Mouse (Mus musculus): Measurements from ENCODE around the gene Parp4.

Parp4 gene

DNA sequence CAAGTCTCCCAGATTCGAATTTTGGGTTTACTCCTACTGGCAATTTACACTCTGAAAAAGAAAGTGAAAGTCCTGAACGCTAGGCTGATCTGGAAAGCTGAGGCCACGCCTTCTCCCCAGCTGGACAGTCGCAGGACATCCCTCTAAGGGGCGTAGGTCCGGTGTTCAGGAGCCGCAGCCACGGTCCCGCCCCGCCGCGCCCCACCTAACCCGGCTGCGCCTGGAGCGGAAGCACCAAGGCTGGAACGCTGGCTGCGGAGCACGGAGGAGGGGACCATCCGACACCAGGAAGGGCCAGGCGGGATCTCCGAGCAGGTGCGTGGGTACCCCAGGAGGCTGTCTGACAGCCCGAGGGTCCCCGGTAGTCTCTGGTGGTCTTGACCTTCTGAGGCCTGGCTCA is at the start of gene Parp4, which contains the start of gene Cenpj:
Parp4 (plus strand) TSS at position 204 of the 400 bp plus-strand sequence.
Cenpj (minus strand) TSS at position 10 of the 400 bp plus-strand sequence.
- WGBS = 3% methylated on average over 24 of the region's 24 CpGs

DNA sequence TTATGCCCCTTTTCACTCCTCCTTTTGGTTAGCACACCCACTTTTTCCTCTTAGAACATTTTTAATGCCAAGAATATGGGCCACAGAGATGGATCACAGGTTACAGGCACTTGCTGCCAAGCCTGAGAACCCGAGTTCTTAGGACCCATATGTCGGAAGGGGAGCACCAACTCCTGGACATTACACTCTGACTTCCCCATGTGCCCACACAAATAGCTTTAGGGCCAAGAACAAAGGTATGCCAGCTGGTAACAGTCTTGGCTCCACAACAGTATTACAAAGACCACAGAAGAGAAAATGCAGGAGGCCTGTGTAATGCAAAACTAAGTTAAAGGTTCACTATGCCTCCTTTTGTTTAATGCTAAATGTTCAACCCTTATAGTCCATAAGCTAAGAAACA is 44.6 kb upstream of the Parp4 start:
- WGBS = 94% methylated on average over 2 of the region's 2 CpGs

DNA sequence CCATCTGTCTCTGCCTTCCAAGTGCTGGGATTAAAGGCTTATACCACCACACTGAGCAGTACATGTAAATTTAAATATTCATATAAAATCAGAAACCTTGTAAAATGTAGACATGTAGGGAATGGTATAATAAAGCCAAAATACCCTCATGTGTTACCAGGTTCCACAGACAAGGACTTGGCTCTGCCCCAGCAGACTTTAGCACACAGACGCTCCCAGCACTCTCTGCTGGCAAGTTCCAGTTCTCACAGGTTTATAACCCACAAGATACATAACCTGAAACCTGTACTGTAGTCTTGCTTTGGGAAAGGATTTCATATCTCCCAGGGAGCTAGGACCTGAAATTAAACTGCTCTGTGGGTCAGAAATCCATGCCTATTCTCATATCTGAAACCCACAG is 30.5 kb upstream of the Parp4 start:
- 83% methylated on average over 1 of the region's 1 CpGs for WGBS

DNA sequence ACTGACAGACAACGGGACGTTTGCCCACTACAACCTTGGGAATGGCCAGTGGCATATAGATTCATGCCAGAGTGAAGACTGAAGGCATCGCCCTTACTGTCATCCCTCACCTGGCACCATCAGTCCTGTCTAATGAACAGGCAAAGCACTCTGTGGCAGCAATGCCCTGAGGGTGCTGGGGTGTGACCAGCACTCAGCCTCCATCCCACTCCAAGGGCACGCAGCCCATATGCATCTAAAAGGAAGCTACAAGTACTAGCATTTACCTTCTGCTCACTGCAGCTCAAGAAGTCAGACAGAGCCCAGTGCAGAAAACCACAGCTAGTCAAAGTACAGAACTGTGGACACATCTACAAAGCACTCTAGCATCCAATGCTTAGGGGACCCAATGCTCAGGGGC is 29.9 kb upstream of the Parp4 start:
- WGBS = 95% methylated on average over 4 of the region's 4 CpGs

DNA sequence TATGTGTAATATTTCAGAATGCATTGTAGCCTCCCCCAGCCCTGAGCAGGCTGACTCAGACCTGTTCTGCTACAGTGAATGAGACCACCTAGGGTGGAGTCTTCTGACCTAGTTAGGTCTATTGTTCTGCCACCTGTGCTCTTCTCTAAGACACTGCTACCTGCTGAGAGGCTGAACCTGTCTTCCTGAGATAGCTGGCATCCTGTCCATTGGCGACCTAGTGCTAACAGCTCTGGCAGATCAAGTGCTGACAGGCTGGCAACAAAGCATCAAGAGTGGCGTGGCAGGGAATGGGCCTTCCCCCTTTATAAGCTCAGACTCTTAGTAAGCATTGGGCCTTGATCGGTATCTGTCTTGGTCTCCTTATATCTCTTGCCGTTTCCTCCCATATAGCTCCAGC is 24.5 kb upstream of the Parp4 start:
- 94% methylated on average over 4 of the region's 4 CpGs for WGBS

DNA sequence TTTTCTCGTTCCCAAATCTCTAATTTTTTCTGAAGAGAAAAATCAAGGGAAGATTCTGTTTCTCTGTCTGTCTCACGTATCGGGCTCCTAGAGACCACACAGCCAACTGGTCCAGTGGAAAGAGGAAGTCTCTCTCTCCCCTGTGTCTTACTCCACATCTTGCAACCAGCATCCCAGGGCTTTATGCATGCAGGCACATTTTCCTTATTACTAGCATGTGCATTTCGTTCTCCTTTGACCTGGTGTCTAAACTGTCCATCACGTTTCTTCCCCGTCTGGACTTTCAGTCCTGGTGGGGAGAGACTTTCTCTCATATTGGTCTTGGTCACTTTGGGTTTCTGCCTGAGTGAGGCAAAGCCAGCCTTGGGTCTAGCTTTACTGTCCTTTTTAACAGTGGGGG is 22.5 kb upstream of the Parp4 start:
- 89% methylated on average over 6 of the region's 6 CpGs for WGBS

- WGBS = 86% methylated on average over 7 of the region's 7 CpGs
Measured at GRCm38 (mm10) chr14:56553331-56553730, 22.1 kb upstream of the Parp4 start.

DNA sequence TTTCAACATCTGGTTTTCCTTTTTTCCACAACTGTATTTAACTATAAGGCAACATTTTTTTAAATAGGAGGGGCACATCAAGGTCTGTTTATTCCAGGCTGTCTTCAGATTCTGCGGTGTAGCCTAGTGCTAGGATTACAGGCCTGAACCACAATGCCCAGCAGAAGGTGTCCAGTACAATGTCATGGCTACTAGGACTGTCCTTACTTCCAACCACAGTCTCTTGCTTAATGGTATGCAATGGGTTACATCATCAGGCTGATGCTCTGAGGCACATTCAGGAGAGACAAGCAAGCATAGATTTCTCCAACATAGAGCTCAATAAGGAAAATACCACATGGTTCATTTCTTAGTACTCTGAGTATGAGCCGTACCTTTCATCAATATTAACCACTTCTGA is 20.7 kb upstream of the Parp4 start:
- 98% methylated on average over 2 of the region's 2 CpGs for WGBS

DNA sequence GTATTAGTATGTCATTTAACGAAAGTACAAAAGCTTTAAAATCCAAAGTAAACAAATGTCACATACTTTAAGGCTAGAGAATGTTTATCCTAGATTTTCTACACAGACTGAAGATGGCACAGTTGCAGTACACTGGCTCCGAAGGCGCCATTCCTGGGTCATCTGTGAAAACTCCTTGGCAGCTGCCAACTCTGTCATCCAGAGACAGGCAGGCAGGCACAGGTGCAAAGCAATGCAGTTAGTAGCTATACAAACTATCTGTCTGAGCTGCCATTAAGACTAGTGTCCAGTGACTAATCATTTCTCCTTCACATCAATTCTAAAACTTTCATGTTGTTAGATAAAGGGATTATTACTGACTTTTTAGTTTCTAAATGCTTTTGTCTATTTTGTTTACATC is 16.3 kb upstream of the Parp4 start:
- 93% methylated on average over 3 of the region's 3 CpGs for WGBS

- WGBS = 55% methylated on average over 7 of the region's 7 CpGs
Measured at GRCm38 (mm10) chr14:56567476-56567875, 7.9 kb upstream of the Parp4 start.

DNA sequence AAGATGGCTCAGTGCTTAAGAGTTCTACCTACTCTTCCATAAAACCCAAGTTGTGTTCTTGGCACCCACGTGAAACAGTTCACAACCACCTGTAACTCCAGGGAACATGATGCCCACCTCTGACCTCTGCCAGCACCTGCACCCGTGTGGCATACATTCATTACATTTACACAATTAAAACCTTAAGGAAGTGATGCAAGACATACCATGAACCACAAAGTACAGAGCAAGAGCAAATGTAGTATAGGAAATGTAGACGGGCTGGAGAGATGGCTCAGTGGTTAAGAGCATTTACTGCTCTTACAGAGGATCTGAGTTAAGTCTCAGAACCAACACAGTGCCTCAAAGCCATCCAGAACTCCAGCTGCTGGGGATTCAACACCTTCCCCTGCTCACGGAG is 6.4 kb upstream of the Parp4 start:
- WGBS = 87% methylated on average over 4 of the region's 4 CpGs

GRCm38 (mm10) chr14:56571310-56572093 is 3.9 kb upstream of the Parp4 start:
- WGBS = under 1% methylated on average over 59 of the region's 59 CpGs

- 59% methylated on average over 2 of the region's 2 CpGs for WGBS
Measured at GRCm38 (mm10) chr14:56572546-56572945, 2.9 kb upstream of the Parp4 start.

- 70% methylated on average over 18 of the region's 18 CpGs for WGBS
Measured at GRCm38 (mm10) chr14:56575969-56576901, 816 bp downstream of the Parp4 start.

- 82% methylated on average over 8 of the region's 8 CpGs for WGBS
Measured at GRCm38 (mm10) chr14:56579011-56579410, 3.6 kb downstream of the Parp4 start.

DNA sequence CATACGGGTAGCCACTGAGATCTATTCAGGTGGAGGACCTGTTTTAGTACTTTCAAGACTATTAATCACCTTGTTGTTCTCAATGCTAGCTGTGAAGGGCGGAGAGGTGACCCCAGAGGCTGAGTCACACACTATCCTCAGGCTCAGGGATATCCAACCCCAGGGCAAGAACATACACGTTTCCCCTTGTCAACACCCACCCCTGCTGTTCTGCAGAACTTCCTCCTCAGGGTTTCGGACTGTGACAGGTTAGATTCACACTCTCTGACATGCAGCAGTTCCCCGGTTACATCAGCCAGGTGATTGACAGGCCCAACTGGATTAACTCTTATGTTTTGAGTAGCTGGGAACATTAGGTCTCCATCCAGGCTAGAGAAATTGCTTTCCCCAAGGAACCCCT is 5.7 kb downstream of the Parp4 start:
- WGBS = 70% methylated on average over 5 of the region's 5 CpGs

DNA sequence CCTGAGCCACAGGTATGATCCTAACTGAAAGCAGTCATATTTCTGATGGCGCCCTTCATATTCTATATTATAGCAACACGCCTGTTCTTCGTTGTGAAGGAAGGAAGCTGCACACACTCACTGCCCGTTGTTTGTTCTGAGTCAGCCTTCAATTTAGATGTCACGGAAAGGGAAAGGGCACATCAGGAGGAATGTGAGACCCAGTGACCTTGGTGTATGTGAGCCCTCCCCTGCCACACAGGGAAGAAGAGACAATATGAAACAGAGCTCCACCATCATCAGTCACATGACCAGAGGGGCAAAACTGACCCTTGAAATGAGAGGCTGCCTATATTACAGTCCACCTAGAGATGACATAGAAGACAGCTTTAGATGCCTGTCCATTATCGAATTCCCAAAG is 6.9 kb downstream of the Parp4 start:
- WGBS = 91% methylated on average over 6 of the region's 6 CpGs

DNA sequence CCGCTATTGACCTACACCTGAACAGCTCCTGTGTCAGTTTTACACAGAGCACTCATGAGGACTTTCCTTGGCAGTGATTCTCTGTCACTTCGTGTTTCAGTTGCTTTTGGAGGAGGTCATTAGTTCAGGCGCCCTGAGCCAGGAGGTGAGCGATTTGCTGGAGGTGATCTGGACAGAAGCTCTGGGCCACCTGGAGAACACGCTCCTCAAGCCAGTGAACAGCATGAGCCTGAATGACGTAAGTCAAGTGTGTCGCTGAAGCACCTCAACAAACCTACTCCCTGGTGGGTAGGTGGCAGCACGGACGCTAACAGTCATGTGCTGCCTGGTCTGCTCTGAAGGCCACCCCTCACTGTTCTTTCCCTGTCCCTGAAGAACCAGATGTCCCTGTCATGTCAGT is 16.8 kb downstream of the Parp4 start:
- 96% methylated on average over 9 of the region's 9 CpGs for WGBS

DNA sequence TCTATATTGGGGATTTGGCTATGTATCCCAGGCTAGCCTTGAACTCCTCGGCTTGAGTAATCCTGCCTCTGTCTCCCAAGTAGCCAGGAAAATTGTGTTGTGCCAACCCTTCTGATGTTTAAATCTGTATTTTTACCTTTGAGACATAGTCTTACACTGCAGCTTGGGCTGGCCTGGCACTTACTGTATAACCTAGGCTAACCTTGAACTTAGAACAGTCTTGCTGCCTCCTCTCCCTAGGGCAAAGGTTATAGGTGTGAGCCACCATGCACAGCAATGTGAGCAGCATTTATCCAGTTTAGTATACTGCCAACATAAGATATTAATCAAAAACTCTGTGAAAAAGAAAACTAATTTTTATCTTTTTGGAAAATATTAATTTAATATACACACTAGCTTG is 19.4 kb downstream of the Parp4 start:
- WGBS = 97% methylated on average over 1 of the region's 1 CpGs

GRCm38 (mm10) chr14:56598759-56599158 is 23.3 kb downstream of the Parp4 start:
- 51% methylated on average over 6 of the region's 6 CpGs for WGBS

DNA sequence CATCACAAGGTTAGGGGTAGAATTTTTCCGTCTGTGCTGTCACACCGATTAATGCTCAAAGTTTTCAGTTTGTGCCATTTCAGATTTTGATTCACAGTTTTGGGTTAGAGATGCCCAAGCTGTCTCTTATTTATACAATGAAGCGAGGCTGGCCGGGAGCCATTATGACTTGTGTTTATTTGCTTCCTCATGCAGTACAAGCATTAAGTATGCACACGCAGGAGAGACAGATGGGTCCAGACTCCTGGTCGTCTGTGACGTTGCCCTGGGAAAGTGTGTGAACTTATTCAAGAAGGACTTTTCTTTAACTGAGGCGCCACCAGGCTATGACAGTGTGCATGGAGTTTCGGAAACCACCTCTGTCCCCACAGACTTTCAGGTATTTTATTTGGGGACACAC is 26.6 kb downstream of the Parp4 start:
- WGBS = 75% methylated on average over 9 of the region's 9 CpGs

DNA sequence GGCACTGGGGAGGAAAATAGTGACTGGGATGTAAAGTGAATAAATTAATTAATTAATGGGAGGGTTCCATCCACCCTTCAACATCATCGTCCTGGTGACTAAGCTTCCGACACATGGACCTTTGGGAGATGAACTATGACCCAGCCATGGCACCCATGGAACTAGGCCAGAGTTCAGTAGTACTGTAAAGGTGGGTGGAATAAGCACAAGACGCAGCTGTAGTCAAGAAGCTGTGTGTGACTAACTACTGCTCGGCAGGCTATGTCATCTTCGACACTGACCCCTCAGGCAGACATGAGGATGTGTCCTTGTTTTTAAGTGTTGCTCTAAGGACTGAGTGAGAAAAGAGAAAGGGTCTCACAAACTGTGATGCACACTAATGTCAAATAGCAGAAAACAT is 29.0 kb downstream of the Parp4 start:
- WGBS = 92% methylated on average over 5 of the region's 5 CpGs

GRCm38 (mm10) chr14:56605136-56605535 is 29.7 kb downstream of the Parp4 start:
- WGBS = 97% methylated on average over 4 of the region's 4 CpGs

Data from cerebral cortex, adult 2 months (tissue).